Mouse (Mus musculus) brain, embryonic 14.5 days (tissue): ENCODE data around the gene Zscan5b.

Experiments
- CTCF ChIP-seq: fragments of 200-500 bp; IDR thresholded peaks from 2 replicates; pipeline ENCODE4 v1.5.1; 2012; ENCODE audit warnings: inconsistent platforms, mild to moderate bottlenecking, moderate library complexity, borderline replicate concordance; ENCODE audit not compliant: insufficient read depth, insufficient read length; ENCODE audit errors: extremely low read depth
- POLR2A ChIP-seq: fragments of 200-500 bp; IDR thresholded peaks from 2 replicates; pipeline ENCODE4 v1.6.1; 2012; ENCODE audit warnings: mild to moderate bottlenecking, inconsistent platforms, borderline replicate concordance; ENCODE audit not compliant: poor library complexity, insufficient read depth, insufficient read length, severe bottlenecking; ENCODE audit errors: extremely low read depth

DNA sequence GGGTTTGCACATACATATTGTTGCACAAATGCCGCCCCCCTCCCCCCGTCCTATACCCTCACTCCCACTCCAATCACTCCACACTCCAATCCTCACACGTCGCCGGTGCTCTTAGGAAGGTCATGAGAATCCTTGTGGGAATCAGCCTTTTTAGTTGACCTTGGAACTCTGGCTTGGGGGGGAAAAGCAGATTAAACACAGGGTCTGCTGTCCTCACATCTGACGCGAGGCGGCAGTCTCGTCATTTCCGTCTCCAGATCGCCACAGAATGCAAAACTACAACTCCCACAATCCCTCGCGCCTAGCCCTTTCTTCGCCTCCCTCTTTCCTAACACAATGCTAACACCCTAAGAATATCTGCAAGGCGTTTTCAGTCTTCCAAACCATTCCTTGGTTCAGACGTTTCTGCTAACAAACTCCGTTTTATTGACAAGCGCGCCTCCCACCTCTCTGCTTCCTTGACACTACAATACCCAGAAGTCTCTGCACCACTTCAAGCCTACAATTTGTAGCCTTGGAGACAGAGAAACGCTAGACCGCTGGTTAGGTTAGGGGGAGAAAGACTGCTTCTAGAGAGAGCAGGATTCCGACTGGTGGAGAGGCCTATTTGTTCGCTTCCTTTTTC, 61.5 kb downstream of the Zscan5b start:
- TF ChIP-seq POLR2A (peak; percentile 17; the same call in 1 of the 2 replicates), CTCF (peak; percentile 58)
